Mouse (Mus musculus) ES-Bruce4 (cell line): ENCODE data around the gene Ccr7.

ENCODE experiments used
- CTCF ChIP-seq: IDR thresholded peaks from one replicate; pipeline ENCODE4 v1.8.1; 2011; ENCODE audit warnings: low read depth, low read length
- EP300 ChIP-seq: IDR thresholded peaks from 2 replicates; pipeline ENCODE4 v1.6.1; 2011; ENCODE audit warnings: low read depth, low read length; ENCODE audit not compliant: insufficient read depth
- POLR2A ChIP-seq: IDR thresholded peaks from one replicate; pipeline ENCODE4 v1.8.1; 2011; ENCODE audit warnings: low read length; ENCODE audit not compliant: insufficient read depth

GRCm38 (mm10) chr11:99177925-99178198 is 23.0 kb upstream of the Ccr7 start:
- TF ChIP-seq CTCF, result no peak
- no peak for TF ChIP-seq EP300
- no peak for TF ChIP-seq POLR2A
